Mouse (Mus musculus): ENCODE data around the gene Bpifb5. TPM values are rescaled to one million over a fixed set of nuclear protein-coding genes. Genes with fewer than 3 reads are reported as not detected.

Bpifb5 gene
- total RNA-seq (2023), result not detected

GRCm38 (mm10) chr2:154223265-154223916, at the start of gene Bpifb5:
Gene Bpifb5, plus strand, starts transcription at chr2:154223742.

GRCm38 (mm10) chr2:154190546-154191258, 32.8 kb upstream of the Bpifb5 start, which contains the start of gene Bpifb1:
Gene Bpifb1, plus strand, starts transcription at chr2:154190818.

GRCm38 (mm10) chr2:154257554-154257953, 34.0 kb downstream of the Bpifb5 start, which contains the start of gene Bpifb9a:
Gene Bpifb9a, plus strand, starts transcription at chr2:154257854.

Other genes starting within 250 kb of the Bpifb5 start
- gene Bpifa6, start 248.8 kb upstream of the Bpifb5 start, total RNA-seq (2023), result not detected
- not detected for gene Bpifa2, start 215.5 kb upstream of the Bpifb5 start, total RNA-seq (2023)
- not detected for gene Bpifa3, start 93.4 kb upstream of the Bpifb5 start, total RNA-seq (2023)
- not detected for gene Bpifa1, start 80.9 kb upstream of the Bpifb5 start, total RNA-seq (2023)
- gene Bpifa5, start 61.1 kb upstream of the Bpifb5 start, total RNA-seq (2023), result not detected
- not detected for gene Bpifb1, start 32.9 kb upstream of the Bpifb5 start, total RNA-seq (2023)
- not detected for gene Bpifb9a, start 34.1 kb downstream of the Bpifb5 start, total RNA-seq (2023)
- gene Bpifb9b, start 83.5 kb downstream of the Bpifb5 start, total RNA-seq (2023), result not detected
- gene Cdk5rap1, start 149.3 kb downstream of the Bpifb5 start, total RNA-seq (2023), result 10 to 100 TPM; 14.2 to 15.9 TPM
- under 1 TPM; 0.26 to 0.36 TPM for gene Snta1, start 184.4 kb downstream of the Bpifb5 start, total RNA-seq (2023)
- 10 to 100 TPM; 39.6 to 41.9 TPM for gene Cbfa2t2, start 212.7 kb downstream of the Bpifb5 start, total RNA-seq (2023)

Data from B cell, adult 67 days (primary cell).